In the genomic region with DNA sequence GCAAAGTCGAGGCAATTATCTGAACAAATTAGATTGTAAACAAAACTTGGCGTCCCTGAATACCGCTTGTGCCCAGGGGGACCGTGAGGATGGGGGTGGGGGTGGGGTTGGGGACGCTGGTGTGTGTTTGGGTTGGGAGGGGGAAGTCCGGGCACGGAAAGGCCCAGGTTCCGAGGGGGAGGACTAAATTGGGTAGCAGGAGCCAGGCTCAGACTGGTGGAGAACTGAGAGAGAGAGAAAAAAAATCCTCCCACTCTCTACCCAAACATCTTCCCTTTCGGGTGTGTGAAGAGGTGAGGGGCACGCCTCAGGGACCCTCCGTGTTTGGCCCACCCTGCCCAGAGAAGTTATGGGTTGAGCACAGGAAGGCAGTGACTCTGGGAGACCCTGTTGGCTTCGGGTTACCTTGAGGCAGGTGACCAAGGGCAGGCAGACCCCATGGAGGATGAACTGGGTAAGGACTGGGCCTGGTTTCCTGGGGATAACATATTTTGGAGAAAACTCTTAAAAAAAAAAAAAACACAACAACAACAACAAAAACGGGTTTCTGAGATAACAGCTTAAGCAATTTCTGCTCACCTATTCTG, we compare ENCODE assay signal across 8 mouse cellular contexts. TPM values are rescaled to one million over a fixed set of nuclear protein-coding genes. Genes with fewer than 3 reads are reported as not detected.
A peak's percentile ranks its signal among the peaks of the same experiment; 100 is the strongest.
DNase-seq lines count a peak whose midpoint lies in the region; ATAC-seq and TF ChIP-seq lines count a peak whose summit lies in the region.

No protein-coding gene starts in this region.

- no peak for TF ChIP-seq CTCF in lung, embryonic 14.5 days (IDR thresholded peaks at IDR 0.05; ENCODE audit: low read depth)
- TF ChIP-seq CTCF in olfactory bulb, adult 2 months (IDR thresholded peaks at IDR 0.05; ENCODE audit: insufficient read depth, low read depth, low read length), result no peak

- no peaks in the 10 kb centered on the region for H3K9me3 ChIP-seq in lung, embryonic 14.5 days (ENCODE audit: low read depth, low read length)
- H3K9me3 ChIP-seq in embryonic facial prominence, embryonic 14.5 days (ENCODE audit: control insufficient read depth, low read length), result 0 out of 2 replicates have a peak, but pooled peaks cover 4% of the 10 kb centered on the region
- no peaks in the 10 kb centered on the region for H3K9me3 ChIP-seq in limb, embryonic 12.5 days

- peaks cover 11% of the 10 kb centered on the region; the same call in 1 of the 2 replicates for H3K36me3 ChIP-seq in lung, embryonic 14.5 days (ENCODE audit: insufficient read depth)
- H3K36me3 ChIP-seq in embryonic facial prominence, embryonic 14.5 days (ENCODE audit: control insufficient read depth, insufficient read depth, low read length), result no peaks in the 10 kb centered on the region
- H3K36me3 ChIP-seq in limb, embryonic 12.5 days, result peaks cover 6% of the 10 kb centered on the region

- no peak for TF ChIP-seq POLR2A in olfactory bulb, adult 2 months (IDR thresholded peaks at IDR 0.05; ENCODE audit: insufficient read depth, low read depth, low read length)

- H3K27me3 ChIP-seq in lung, embryonic 14.5 days (ENCODE audit: insufficient read depth, low read length), result no peaks in the 10 kb centered on the region
- H3K27me3 ChIP-seq in embryonic facial prominence, embryonic 14.5 days (replicated peaks; ENCODE audit: control insufficient read depth, insufficient read depth, low read length), result no peaks in the 10 kb centered on the region
- H3K27me3 ChIP-seq in limb, embryonic 12.5 days, result peaks cover 17% of the 10 kb centered on the region

- peak overlapping the region; percentile 98 for H3K27ac ChIP-seq in lung, embryonic 14.5 days (ENCODE audit: low read depth)
- peak overlapping the region; percentile 94 for H3K27ac ChIP-seq in embryonic facial prominence, embryonic 14.5 days (replicated peaks; ENCODE audit: low read depth, low read length)
- H3K27ac ChIP-seq in limb, embryonic 12.5 days, result peak overlapping the region; percentile 99
- no peak overlapping the region for H3K27ac ChIP-seq in olfactory bulb, adult 2 months (ENCODE audit: insufficient read depth, low read depth, low read length)

- 4% methylated on average over 13 of the region's 13 CpGs for WGBS in lung, embryonic 14.5 days
- WGBS in embryonic facial prominence, embryonic 14.5 days, result 3% methylated on average over 12 of the region's 13 CpGs
- WGBS in limb, embryonic 12.5 days, result under 1% methylated on average over 13 of the region's 13 CpGs
- 11% methylated on average over 13 of the region's 13 CpGs for WGBS in olfactory bulb, adult 2 months

- no peak; the same call in 1 of the 2 replicates for ATAC-seq in lung, embryonic 14.5 days (ENCODE audit: insufficient read depth)
- no peak for ATAC-seq in embryonic facial prominence, embryonic 14.5 days (ENCODE audit: low read depth)
- no peak for ATAC-seq in limb, embryonic 12.5 days (ENCODE audit: insufficient number of reproducible peaks, insufficient read depth, low FRiP score, low TSS enrichment, low read depth)
- ATAC-seq in megakaryocyte-erythroid progenitor cell, adult 5-6 weeks (replicated peaks; ENCODE audit: low FRiP score, low TSS enrichment, poor library complexity, severe bottlenecking), result no peak

- H3K4me3 ChIP-seq in lung, embryonic 14.5 days (ENCODE audit: low read depth, low read length), result peak overlapping the region; percentile 97
- H3K4me3 ChIP-seq in embryonic facial prominence, embryonic 14.5 days (ENCODE audit: low read depth, low read length), result peak overlapping the region; percentile 79
- H3K4me3 ChIP-seq in limb, embryonic 12.5 days (replicated peaks), result peak overlapping the region; percentile 99
- H3K4me3 ChIP-seq in olfactory bulb, adult 2 months (ENCODE audit: insufficient read depth, low read depth, low read length), result peak overlapping the region; percentile 73

- DNase-seq in lung, embryonic 14.5 days, result no peak
- DNase-seq in lung, postnatal 14 days, result no peak
- DNase-seq in embryonic facial prominence, embryonic 14.5 days (ENCODE audit: low spot score), result no peak
- no peak for DNase-seq in adrenal gland, adult 18-20 months (ENCODE audit: low spot score in 2 of 2)
- no peak for DNase-seq in embryo, embryonic 9.5 days (ENCODE audit: extremely low spot score)

- peaks cover 12% of the 10 kb centered on the region for H3K4me1 ChIP-seq in lung, embryonic 14.5 days (ENCODE audit: insufficient read depth)
- H3K4me1 ChIP-seq in embryonic facial prominence, embryonic 14.5 days (ENCODE audit: control insufficient read depth, insufficient read depth, low read length), result peaks cover 21% of the 10 kb centered on the region
- H3K4me1 ChIP-seq in limb, embryonic 12.5 days (replicated peaks), result peaks cover 40% of the 10 kb centered on the region
- H3K4me1 ChIP-seq in olfactory bulb, adult 2 months (ENCODE audit: control insufficient read depth, insufficient read depth, low read length), result peaks cover 26% of the 10 kb centered on the region

- peak overlapping the region; percentile 93 for H3K4me2 ChIP-seq in lung, embryonic 14.5 days
- peak overlapping the region; percentile 91 for H3K4me2 ChIP-seq in embryonic facial prominence, embryonic 14.5 days (ENCODE audit: low read depth, low read length)
- peak overlapping the region; percentile 89 for H3K4me2 ChIP-seq in limb, embryonic 12.5 days

- H3K9ac ChIP-seq in lung, embryonic 14.5 days, result peak overlapping the region; percentile 96
- peak overlapping the region; percentile 86 for H3K9ac ChIP-seq in embryonic facial prominence, embryonic 14.5 days (ENCODE audit: low read depth, low read length)
- peak overlapping the region; percentile 98 for H3K9ac ChIP-seq in limb, embryonic 12.5 days (replicated peaks)

RNA-seq across cellular contexts. Expression of a gene that starts 1.0 kb away (rescaled TPM):
- 37.2 and 42.2 TPM in 2 replicates for polyA plus RNA-seq in lung, embryonic 14.5 days (2014; fragmentation: Nextera tagmentation; extraction: Ambion mirVana)
- 21.0 and 22.7 TPM in 2 replicates for polyA plus RNA-seq in embryonic facial prominence, embryonic 14.5 days (2014; fragmentation: Nextera tagmentation; extraction: Ambion mirVana)
- 35.1 and 41.5 TPM in 2 replicates for polyA plus RNA-seq in limb, embryonic 12.5 days (2016; fragmentation: Nextera tagmentation; extraction: Ambion mirVana)
- not detected in 2 replicates for polyA plus RNA-seq in olfactory bulb, adult 2 months (2012; ENCODE audit: insufficient read depth, insufficient read length, low replicate concordance, missing spikeins)
- total RNA-seq in megakaryocyte-erythroid progenitor cell, adult 5-6 weeks (2014; fragmentation: Nextera tagmentation), result 10.4 and 23.6 TPM in 2 replicates
- total RNA-seq in megakaryocyte-erythroid progenitor cell, adult 5-6 weeks (2017), result 0.66 and 2.0 TPM in 2 replicates
- total RNA-seq in adrenal gland, adult 18-20 months (2021), result 10 to 100 TPM; 20.0 to 26.1 TPM

Comparison
In these comparisons a context has a peak if more than half of its experiments do, and no peak if none do; other contexts are left out.
1. RNA of a gene that starts 1.0 kb away (polyA plus RNA-seq): 37.2 to 42.2 TPM in lung, embryonic 14.5 days, 35.1 to 41.5 TPM in limb, embryonic 12.5 days and 21.0 to 22.7 TPM in embryonic facial prominence, embryonic 14.5 days; not detected in olfactory bulb, adult 2 months; every median in the first group is over 10 times any median in the second.
2. Peak in every context shown above with its lines, with median percentiles within 50 percentile points of each other: H3K4me2 ChIP-seq, H3K4me3 ChIP-seq and H3K9ac ChIP-seq.